Mouse (Mus musculus) forebrain, postnatal 0 days (tissue): Measurements from ENCODE around the gene Prpf40a. TPM values are rescaled to one million over a fixed set of nuclear protein-coding genes. Genes with fewer than 3 reads are reported as not detected.
A peak's percentile ranks its signal among the peaks of the same experiment; 100 is the strongest.

Experiments
- ATAC-seq: fragments of 200-750 bp; cut with Nextera tagmentation; 2 replicates; pipeline ENCODE4 v1.8.0; 2017; ENCODE audit warnings: mild to moderate bottlenecking, moderate library complexity
- DNase-seq: peaks from one replicate; pipeline ENCODE4 v3.0.0-alpha.2; 2015
- H3K27ac ChIP-seq: fragments of 300-500 bp; sonication (generic); 2 replicates; pipeline ENCODE4 v1.5.1; 2014; ENCODE audit warnings: low read depth, mild to moderate bottlenecking, antibody characterized with exemption, low read length, moderate library complexity, mixed read lengths
- H3K27me3 ChIP-seq: fragments of 300-500 bp; sonication (generic); 2 replicates; pipeline ENCODE4 v1.6.1; 2014; ENCODE audit warnings: mild to moderate bottlenecking, low read length, mixed read lengths; ENCODE audit not compliant: insufficient read depth
- H3K36me3 ChIP-seq: fragments of 300-500 bp; sonication (generic); 2 replicates; pipeline ENCODE4 v1.6.1; 2014; ENCODE audit warnings: mild to moderate bottlenecking, moderate library complexity; ENCODE audit not compliant: insufficient read depth
- H3K4me1 ChIP-seq: fragments of 300-500 bp; sonication (generic); 2 replicates; pipeline ENCODE4 v1.6.1; 2014; ENCODE audit warnings: antibody characterized with exemption; ENCODE audit not compliant: insufficient read depth
- H3K4me2 ChIP-seq: fragments of 300-500 bp; sonication (generic); 2 replicates; pipeline ENCODE4 v1.6.1; 2014; ENCODE audit warnings: low read depth, mild to moderate bottlenecking, moderate library complexity
- H3K4me3 ChIP-seq: fragments of 300-500 bp; sonication (generic); 2 replicates; pipeline ENCODE4 v1.5.1; 2014; ENCODE audit warnings: low read depth, low read length, mixed read lengths
- H3K9ac ChIP-seq: fragments of 300-500 bp; sonication (generic); 2 replicates; pipeline ENCODE4 v1.6.1; 2014; ENCODE audit warnings: mild to moderate bottlenecking
- H3K9me3 ChIP-seq: fragments of 300-500 bp; sonication (generic); 2 replicates; pipeline ENCODE4 v1.6.1; 2016; ENCODE audit warnings: low read length
- CTCF ChIP-seq: sonication (generic); IDR thresholded peaks from 2 replicates; pipeline ENCODE4 v1.5.1; 2016; ENCODE audit warnings: antibody characterized with exemption, control low read depth, low read depth
- WGBS: fragments of 180-500 bp; shearing (Covaris S2); extraction: QIAGEN DNeasy Blood & Tissue Kit; methylation state at CpG from one replicate; pipeline ENCODE4 v1.1.7; 2014; 5-methylcytosine and 5-hydroxymethylcytosine counted together
- polyA plus RNA-seq: library from polyadenylated mRNA; unstranded; fragments of >200 nt; fragmentation: Nextera tagmentation; extraction: Ambion mirVana; gene quantifications from 2 replicates; pipeline ENCODE4 v1.2.1, GENCODE M21; 2015
- total RNA-seq: library from RNA; depleted of rRNA; stranded (reverse); fragments of >200 nt; gene quantifications from 2 replicates; pipeline ENCODE4 v1.2.3, GENCODE M21; 2014

The Prpf40a gene
- total and polyA plus RNA-seq, 2 experiments from 2014 or later, result 64.4 to 102 TPM

- ATAC-seq, result peak; percentile 97
- Histone ChIP-seq H3K36me3 (peaks cover 53% of the 10 kb centered on the region), H3K4me1 (no peaks in the 10 kb centered on the region), H3K9ac (no peak overlapping the region), H3K4me2 (no peak overlapping the region), H3K27ac (peak overlapping the region; percentile 29; the same call in 1 of the 2 replicates), H3K9me3 (no peaks in the 10 kb centered on the region), H3K27me3 (no peaks in the 10 kb centered on the region), H3K4me3 (no peak overlapping the region)
- TF ChIP-seq CTCF, result no peak
- WGBS, result 67% methylated on average over 7 of the region's 7 CpGs
- DNase-seq, result peak; percentile 84
Measured at GRCm38 (mm10) chr2:53106056-53106455, 85.0 kb downstream of the Prpf40a start.

DNA sequence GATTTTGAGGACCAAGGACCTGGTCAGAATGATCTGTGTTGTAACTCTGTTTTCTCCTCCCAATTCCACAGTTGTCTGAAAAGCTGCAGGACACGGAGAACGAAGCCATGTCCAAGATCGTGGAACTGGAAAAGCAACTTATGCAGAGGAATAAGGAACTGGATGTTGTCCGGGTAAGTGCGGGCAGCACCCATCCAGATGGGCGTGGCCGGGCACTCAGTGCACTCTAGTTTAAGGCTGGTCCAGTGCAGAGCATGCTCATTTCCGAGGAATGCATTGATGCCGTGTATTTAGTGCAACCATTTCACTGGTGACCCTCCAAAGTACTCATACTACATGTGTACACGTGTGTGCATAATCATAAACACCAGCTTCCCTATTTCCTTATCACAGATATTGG lies 85.7 kb downstream of the Prpf40a start:
- H3K4me2 ChIP-seq, result no peak overlapping the region
- H3K27me3 ChIP-seq, result no peaks in the 10 kb centered on the region
- no peaks in the 10 kb centered on the region for H3K4me1 ChIP-seq
- TF ChIP-seq CTCF, result no peak
- H3K9me3 ChIP-seq, result no peaks in the 10 kb centered on the region
- ATAC-seq (no peak), DNase-seq (no peak)
- 92% methylated on average over 10 of the region's 10 CpGs for WGBS
- peaks cover 49% of the 10 kb centered on the region for H3K36me3 ChIP-seq
- H3K9ac ChIP-seq, result no peak overlapping the region
- H3K27ac ChIP-seq, result peak overlapping the region; percentile 40; the same call in 1 of the 2 replicates
- H3K4me3 ChIP-seq, result no peak overlapping the region

GRCm38 (mm10) chr2:53102901-53103300 lies 88.2 kb downstream of the Prpf40a start:
- Histone ChIP-seq H3K4me1 (no peaks in the 10 kb centered on the region), H3K4me2 (no peak overlapping the region), H3K9ac (no peak overlapping the region), H3K9me3 (no peaks in the 10 kb centered on the region), H3K27ac (no peak overlapping the region), H3K4me3 (no peak overlapping the region), H3K27me3 (no peaks in the 10 kb centered on the region), H3K36me3 (peaks cover 30% of the 10 kb centered on the region)
- 98% methylated on average over 2 of the region's 2 CpGs for WGBS
- DNase-seq (no peak), ATAC-seq (no peak)
- TF ChIP-seq CTCF, result no peak

DNA sequence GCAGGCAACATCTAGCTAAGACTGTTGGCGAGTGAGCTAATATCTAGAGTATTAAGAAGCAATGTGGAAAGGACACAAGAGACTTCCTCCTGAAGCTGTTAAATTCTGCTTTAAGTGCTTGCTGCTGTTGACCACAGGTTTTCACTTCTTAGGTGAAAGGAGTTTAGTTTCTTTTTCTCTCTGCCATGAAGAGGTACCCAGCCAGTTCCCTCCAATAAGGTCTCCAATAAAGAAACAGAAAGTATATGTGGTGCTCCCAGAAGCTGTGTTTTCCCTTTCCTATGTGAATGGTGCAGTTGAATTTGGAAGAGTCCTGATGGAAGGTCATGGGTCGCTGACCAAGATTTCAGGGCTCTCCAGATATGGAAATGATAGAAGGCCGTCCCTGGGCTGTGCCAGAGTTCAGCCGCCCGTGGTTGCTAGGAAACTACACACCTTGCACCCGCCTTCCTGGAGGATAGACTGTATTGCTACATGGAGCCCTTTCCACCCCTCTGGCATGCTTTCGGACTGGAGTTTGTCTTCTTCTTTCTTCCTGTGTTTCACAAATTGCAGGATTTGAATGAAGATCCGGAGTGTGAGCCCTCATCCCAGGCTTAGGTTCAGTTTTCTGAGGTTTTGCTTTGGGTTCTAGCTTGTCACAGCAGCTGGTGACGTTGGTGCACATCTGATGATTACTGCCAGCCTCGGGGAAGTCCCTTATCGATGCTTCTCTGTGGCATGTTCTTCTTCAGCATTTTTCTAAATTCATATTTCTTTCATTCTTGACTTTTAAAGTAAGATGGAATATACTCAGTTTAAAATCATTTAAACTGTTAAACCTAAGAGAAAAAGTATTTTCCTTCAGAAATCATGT lies 89.0 kb downstream of the Prpf40a start:
- WGBS, result 88% methylated on average over 11 of the region's 11 CpGs
- DNase-seq, result no peak
- ATAC-seq, result no peak
- no peak overlapping the region for H3K4me2 ChIP-seq
- H3K9me3 ChIP-seq, result no peaks in the 10 kb centered on the region
- no peak overlapping the region for H3K4me3 ChIP-seq
- H3K4me1 ChIP-seq, result no peaks in the 10 kb centered on the region
- no peak for TF ChIP-seq CTCF
- H3K27me3 ChIP-seq, result no peaks in the 10 kb centered on the region
- H3K36me3 ChIP-seq, result peaks cover 29% of the 10 kb centered on the region
- H3K27ac ChIP-seq, result no peak overlapping the region
- H3K9ac ChIP-seq, result no peak overlapping the region

- Histone ChIP-seq H3K4me3 (no peak overlapping the region), H3K4me2 (no peak overlapping the region), H3K36me3 (peaks cover 25% of the 10 kb centered on the region), H3K9ac (no peak overlapping the region), H3K27ac (no peak overlapping the region), H3K27me3 (no peaks in the 10 kb centered on the region), H3K4me1 (no peaks in the 10 kb centered on the region), H3K9me3 (no peaks in the 10 kb centered on the region)
- WGBS, result 16% methylated on average over 2 of the region's 2 CpGs
- TF ChIP-seq CTCF, result peak; percentile 33
- ATAC-seq (peak; percentile 68; the same call in 1 of the 2 replicates), DNase-seq (peak; percentile 39)
Measured at GRCm38 (mm10) chr2:53100093-53100492, 91.0 kb downstream of the Prpf40a start.

- H3K4me1 ChIP-seq, result no peaks in the 10 kb centered on the region
- H3K4me3 ChIP-seq, result no peak overlapping the region
- no peak for TF ChIP-seq CTCF
- no peaks in the 10 kb centered on the region for H3K27me3 ChIP-seq
- DNase-seq (no peak), ATAC-seq (no peak)
- no peak overlapping the region for H3K9ac ChIP-seq
- no peaks in the 10 kb centered on the region for H3K9me3 ChIP-seq
- H3K4me2 ChIP-seq, result no peak overlapping the region
- WGBS, result 95% methylated on average over 3 of the region's 3 CpGs
- H3K36me3 ChIP-seq, result peaks cover 7% of the 10 kb centered on the region; the same call in 1 of the 2 replicates
- H3K27ac ChIP-seq, result no peak overlapping the region
Measured at GRCm38 (mm10) chr2:53095489-53095888, 95.6 kb downstream of the Prpf40a start.

GRCm38 (mm10) chr2:53095031-53095430 lies 96.1 kb downstream of the Prpf40a start:
- no peak overlapping the region for H3K4me3 ChIP-seq
- no peak overlapping the region for H3K9ac ChIP-seq
- H3K4me2 ChIP-seq, result no peak overlapping the region
- DNase-seq (no peak), ATAC-seq (no peak)
- H3K27ac ChIP-seq, result no peak overlapping the region
- no peaks in the 10 kb centered on the region for H3K9me3 ChIP-seq
- 92% methylated on average over 9 of the region's 9 CpGs for WGBS
- H3K4me1 ChIP-seq, result no peaks in the 10 kb centered on the region
- no peaks in the 10 kb centered on the region for H3K27me3 ChIP-seq
- peaks cover 7% of the 10 kb centered on the region; the same call in 1 of the 2 replicates for H3K36me3 ChIP-seq
- no peak for TF ChIP-seq CTCF
